Mouse (Mus musculus) bone marrow, adult 2 months (tissue): ENCODE measurements around the gene Camta1.

Experiments used
- CTCF ChIP-seq: fragments of 200-500 bp; IDR thresholded peaks from 2 replicates; pipeline ENCODE4 v1.5.1; 2011; ENCODE audit warnings: low read length, control low read depth; ENCODE audit not compliant: control insufficient read depth, insufficient read depth
- POLR2A ChIP-seq: fragments of 200-500 bp; IDR thresholded peaks from 2 replicates; pipeline ENCODE4 v1.6.1; 2011; ENCODE audit warnings: low read depth, mild to moderate bottlenecking, control low read depth, low read length, borderline replicate concordance; ENCODE audit not compliant: control insufficient read depth

- TF ChIP-seq POLR2A (no peak), CTCF (no peak)
Observed at GRCm38 (mm10) chr4:151223263-151223996, 638.2 kb downstream of the Camta1 start.
